Mouse (Mus musculus) MEL (cell line): ENCODE data around the gene Cap1. TPM values are rescaled to one million over a fixed set of nuclear protein-coding genes. Genes with fewer than 3 reads are reported as not detected.
"Not testable (repeated sequence)": the region's sequence is repeated elsewhere in the genome, so short reads cannot be mapped to it uniquely, and the experiment has no call there.

ENCODE experiments used
- DNase-seq: peaks from one replicate; pipeline ENCODE4 v3.0.0; 2011; ENCODE audit warnings: low read depth, low spot score
- H3K27ac ChIP-seq: 2 replicates; pipeline ENCODE4 v1.5.1; 2012; ENCODE audit warnings: low read depth, mild to moderate bottlenecking, control low read depth, low read length, moderate library complexity; ENCODE audit not compliant: control insufficient read depth
- H3K27me3 ChIP-seq, 2 experiments: fragments of 150-350 bp in 1 of 2; sonication (generic) in 1 of 2; 2 replicates each; pipeline ENCODE4 v1.6.1; 2012; ENCODE audit warnings: low read length in 2 of 2, mild to moderate bottlenecking in 2 of 2, improper control_type of control experiment in 1 of 2, moderate library complexity in 1 of 2; ENCODE audit not compliant: insufficient read depth in 2 of 2, control insufficient read depth in 1 of 2
- H3K36me3 ChIP-seq, 2 experiments: 2 replicates each; pipeline ENCODE4 v1.6.1; 2012 to 2014; ENCODE audit warnings: low read length in 2 of 2, improper control_type of control experiment in 1 of 2, inconsistent platforms in 1 of 2, mild to moderate bottlenecking in 1 of 2; ENCODE audit not compliant: insufficient read depth in 2 of 2, control insufficient read depth in 1 of 2
- H3K4me1 ChIP-seq, 2 experiments: fragments of 150-350 bp in 1 of 2; sonication (generic) in 1 of 2; 2 replicates each; pipeline ENCODE4 v1.6.1; 2012; ENCODE audit warnings: low read length in 2 of 2, improper control_type of control experiment in 1 of 2, mild to moderate bottlenecking in 1 of 2; ENCODE audit not compliant: insufficient read depth in 2 of 2, control insufficient read depth in 1 of 2
- H3K4me3 ChIP-seq, 2 experiments: fragments of 150-350 bp in 1 of 2; sonication (generic) in 1 of 2; 2 replicates each; pipeline ENCODE4 v1.5.1; 2012; ENCODE audit warnings: low read depth in 2 of 2, low read length in 2 of 2, mild to moderate bottlenecking in 2 of 2, moderate library complexity in 2 of 2, control low read depth in 1 of 2, improper control_type of control experiment in 1 of 2; ENCODE audit not compliant: control insufficient read depth in 1 of 2, insufficient read depth in 1 of 2
- H3K79me2 ChIP-seq: 2 replicates; pipeline ENCODE4 v1.6.1; 2012; ENCODE audit warnings: mild to moderate bottlenecking, low read length, moderate library complexity; ENCODE audit not compliant: control insufficient read depth, poor library complexity, insufficient read depth
- H3K9ac ChIP-seq: 2 replicates; pipeline ENCODE4 v1.6.1; 2012; ENCODE audit warnings: low read depth, mild to moderate bottlenecking, control low read depth, low read length, moderate library complexity; ENCODE audit not compliant: control insufficient read depth, poor library complexity, severe bottlenecking
- H3K9me3 ChIP-seq: fragments of 150-350 bp; sonication (generic); replicated peaks from 2 replicates; pipeline ENCODE4 v1.6.1; 2012; ENCODE audit warnings: mild to moderate bottlenecking, low read length, improper control_type of control experiment, moderate library complexity; ENCODE audit not compliant: insufficient read depth
- BHLHE40 ChIP-seq: IDR thresholded peaks from 2 replicates; pipeline ENCODE4 v1.6.1; 2012; ENCODE audit warnings: low read depth, mild to moderate bottlenecking, inconsistent platforms, low read length, improper control_type of control experiment, borderline replicate concordance
- CHD1 ChIP-seq: IDR thresholded peaks from 2 replicates; pipeline ENCODE4 v1.6.1; 2012; ENCODE audit warnings: low read depth, mild to moderate bottlenecking, inconsistent platforms, low read length, improper control_type of control experiment
- CHD2 ChIP-seq: IDR thresholded peaks from 2 replicates; pipeline ENCODE4 v1.6.1; 2011; ENCODE audit warnings: low read length, improper control_type of control experiment
- CTCF ChIP-seq, 3 experiments: IDR thresholded peaks in 2 of 3; conservative IDR thresholded peaks in 1 of 3; 2 replicates each; pipeline ENCODE4 v1.5.1; 2011 to 2012; ENCODE audit warnings: low read length in 3 of 3, low read depth in 2 of 3, mild to moderate bottlenecking in 2 of 3, improper control_type of control experiment in 1 of 3, inconsistent platforms in 1 of 3, mixed read lengths in 1 of 3, moderate library complexity in 1 of 3; ENCODE audit not compliant: control insufficient read depth in 1 of 3, insufficient read depth in 1 of 3, poor library complexity in 1 of 3, severe bottlenecking in 1 of 3
- E2F4 ChIP-seq: IDR thresholded peaks from 2 replicates; pipeline ENCODE4 v1.6.1; 2011; ENCODE audit warnings: low read depth, low read length, improper control_type of control experiment, borderline replicate concordance
- EP300 ChIP-seq, 2 experiments: IDR thresholded peaks; 2 replicates each; pipeline ENCODE4 v1.6.1; 2011; ENCODE audit warnings: improper control_type of control experiment in 2 of 2, low read length in 2 of 2, low read depth in 1 of 2, mild to moderate bottlenecking in 1 of 2
- ETS1 ChIP-seq: IDR thresholded peaks from 2 replicates; pipeline ENCODE4 v1.6.1; 2012; ENCODE audit warnings: low read depth, mild to moderate bottlenecking, inconsistent platforms, low read length, improper control_type of control experiment, moderate library complexity
- GATA1 ChIP-seq: IDR thresholded peaks from 2 replicates; pipeline ENCODE4 v1.6.1; 2011; ENCODE audit warnings: low read depth, low read length, improper control_type of control experiment
- HCFC1 ChIP-seq: IDR thresholded peaks from 2 replicates; pipeline ENCODE4 v1.6.1; 2012; ENCODE audit warnings: low read depth, mild to moderate bottlenecking, inconsistent platforms, low read length, improper control_type of control experiment, moderate library complexity
- JUND ChIP-seq: IDR thresholded peaks from 2 replicates; pipeline ENCODE4 v1.6.1; 2011; ENCODE audit warnings: low read depth, mild to moderate bottlenecking, improper control_type of control experiment, low read length
- KAT2A ChIP-seq: conservative IDR thresholded peaks from 2 replicates; pipeline ENCODE4 v1.6.1; 2012; ENCODE audit warnings: low read depth, low read length, improper control_type of control experiment, inconsistent platforms
- MAFK ChIP-seq: IDR thresholded peaks from 2 replicates; pipeline ENCODE4 v1.6.1; 2011; ENCODE audit warnings: low read depth, mild to moderate bottlenecking, low read length, improper control_type of control experiment, borderline replicate concordance
- MAZ ChIP-seq: IDR thresholded peaks from 2 replicates; pipeline ENCODE4 v1.6.1; 2012; ENCODE audit warnings: low read depth, mild to moderate bottlenecking, inconsistent platforms, low read length, improper control_type of control experiment
- MXI1 ChIP-seq: IDR thresholded peaks from 2 replicates; pipeline ENCODE4 v1.6.1; 2011; ENCODE audit warnings: mild to moderate bottlenecking, low read depth, low read length, improper control_type of control experiment
- MYB ChIP-seq: IDR thresholded peaks from 2 replicates; pipeline ENCODE4 v1.6.1; 2011; ENCODE audit warnings: mild to moderate bottlenecking, low read depth, low read length, improper control_type of control experiment
- MYC ChIP-seq: IDR thresholded peaks from 2 replicates; pipeline ENCODE4 v1.6.1; 2011; ENCODE audit warnings: low read depth, mild to moderate bottlenecking, low read length, improper control_type of control experiment, moderate library complexity
- POLR2A ChIP-seq, 2 experiments: IDR thresholded peaks; 2 replicates each; pipeline ENCODE4 v1.6.1; 2011 to 2012; ENCODE audit warnings: low read length in 2 of 2, mild to moderate bottlenecking in 2 of 2, control low read depth in 1 of 2, improper control_type of control experiment in 1 of 2, low read depth in 1 of 2, moderate library complexity in 1 of 2; ENCODE audit not compliant: control insufficient read depth in 1 of 2, insufficient read depth in 1 of 2, poor library complexity in 1 of 2
- RAD21 ChIP-seq: IDR thresholded peaks from 2 replicates; pipeline ENCODE4 v1.6.1; 2011; ENCODE audit warnings: mild to moderate bottlenecking, low read depth, low read length, improper control_type of control experiment
- RCOR1 ChIP-seq: IDR thresholded peaks from 2 replicates; pipeline ENCODE4 v1.6.1; 2012; ENCODE audit warnings: low read depth, mild to moderate bottlenecking, inconsistent platforms, low read length, improper control_type of control experiment
- SIN3A ChIP-seq: IDR thresholded peaks from 2 replicates; pipeline ENCODE4 v1.6.1; 2012; ENCODE audit warnings: low read length, improper control_type of control experiment, inconsistent platforms
- TAL1 ChIP-seq: IDR thresholded peaks from 2 replicates; pipeline ENCODE4 v1.6.1; 2012; ENCODE audit warnings: mild to moderate bottlenecking, inconsistent platforms, low read length, moderate library complexity, mixed read lengths
- TBP ChIP-seq: IDR thresholded peaks from 2 replicates; pipeline ENCODE4 v1.8.0; 2011; ENCODE audit warnings: low read depth, low read length, improper control_type of control experiment
- TCF12 ChIP-seq: IDR thresholded peaks from 2 replicates; pipeline ENCODE4 v1.6.1; 2014; ENCODE audit warnings: low read depth, mild to moderate bottlenecking, inconsistent platforms, low read length, improper control_type of control experiment, moderate library complexity
- USF1 ChIP-seq: IDR thresholded peaks from 2 replicates; pipeline ENCODE4 v1.6.1; 2014; ENCODE audit warnings: low read depth, mild to moderate bottlenecking, inconsistent platforms, low read length, improper control_type of control experiment, moderate library complexity
- USF2 ChIP-seq, 2 experiments: IDR thresholded peaks; 2 replicates each; pipeline ENCODE4 v1.6.1; 2011 to 2012; ENCODE audit warnings: improper control_type of control experiment in 2 of 2, low read length in 2 of 2, borderline replicate concordance in 1 of 2, inconsistent platforms in 1 of 2, low read depth in 1 of 2, mild to moderate bottlenecking in 1 of 2; ENCODE audit not compliant: insufficient read depth in 1 of 2
- ZNF384 ChIP-seq: IDR thresholded peaks from 2 replicates; pipeline ENCODE4 v1.6.1; 2012; ENCODE audit warnings: low read depth, mild to moderate bottlenecking, inconsistent platforms, low read length, improper control_type of control experiment
- polyA plus RNA-seq, 2 experiments: library from polyadenylated mRNA; stranded (reverse) in 1 of 2; unstranded in 1 of 2; fragments of >175 nt in 1 of 2; fragments of >200 nt in 1 of 2; gene quantifications; 2 replicates each; pipeline versions ENCODE4 v1.2.1 to v1.2.4; 2012; ENCODE audit warnings: low replicate concordance in 2 of 2, low read depth in 1 of 2; ENCODE audit not compliant: insufficient read length in 2 of 2, insufficient read depth in 1 of 2, missing spikeins in 1 of 2
- total RNA-seq: library from RNA; depleted of rRNA; stranded (reverse); fragments of 300-350 nt; gene quantifications from 2 replicates; pipeline ENCODE4 v1.2.3, GENCODE M21; 2012

Gene Cap1
- total and polyA plus RNA-seq, 3 experiments, result 68.3 to 134 TPM; not detected in 1

DNA sequence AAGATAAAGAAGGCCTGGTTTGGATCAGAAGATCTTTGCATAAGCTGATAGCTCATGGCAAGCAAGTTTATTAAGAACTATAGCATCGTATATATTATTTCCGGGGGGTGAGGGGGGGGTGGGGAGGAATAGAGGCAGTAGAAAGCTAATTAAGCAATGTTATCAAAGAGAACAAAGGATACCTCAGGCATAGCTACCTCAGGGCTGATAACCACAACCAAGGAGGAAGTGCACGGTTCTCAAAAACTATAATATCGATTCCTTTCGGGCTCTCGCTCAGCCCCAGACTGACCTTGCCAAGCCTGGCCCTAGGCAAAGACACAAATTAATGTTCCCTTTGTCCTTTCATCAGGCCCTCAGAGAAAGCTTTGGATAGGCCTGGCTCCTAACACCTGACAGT, 56.5 kb downstream of the Cap1 start:
- TF ChIP-seq CHD2 (no peak), GATA1 (peak; percentile 46), RAD21 (no peak), EP300 (IDR thresholded peaks at IDR 0.05; ENCODE audit: low read depth in 1 of 2, low read length in 2 of 2) (peak; percentile 26 to 59; a peak in 2 of 4 replicates), TCF12 (0 out of 2 replicates have a peak, but pooled peaks have one; percentile 31)
- peaks cover 18 to 24% of the 10 kb centered on the region in 2 experiments for H3K4me1 ChIP-seq
- H3K36me3 ChIP-seq, result peaks cover 0 to 24% of the 10 kb centered on the region in 2 experiments; a peak in 2 of 4 replicates
- no peaks in the 10 kb centered on the region for H3K79me2 ChIP-seq
- peak; percentile 20 for DNase-seq
- H3K4me3 ChIP-seq, result no peak overlapping the region
- no peaks in the 10 kb centered on the region for H3K27me3 ChIP-seq
- no peak overlapping the region for H3K27ac ChIP-seq
- no peak overlapping the region for H3K9ac ChIP-seq
- H3K9me3 ChIP-seq, result no peaks in the 10 kb centered on the region

DNA sequence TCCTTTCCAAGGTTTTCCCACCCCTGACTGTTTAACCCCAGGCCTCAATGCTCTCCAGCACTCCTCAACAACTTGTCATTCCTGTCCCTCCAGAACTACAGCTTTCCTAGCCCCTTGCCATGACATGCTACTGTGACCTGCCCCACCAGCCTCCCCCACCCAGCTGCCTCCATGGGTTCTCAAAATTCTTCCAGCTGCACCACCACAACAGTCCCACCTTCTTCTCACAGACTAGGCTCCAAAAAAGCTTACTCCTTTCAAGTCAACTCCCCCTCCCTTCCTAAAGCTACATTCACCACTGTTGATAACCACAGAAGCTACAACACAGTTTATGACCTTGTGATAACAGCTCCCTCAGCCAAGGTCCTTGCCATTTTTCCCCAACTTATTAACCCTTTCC, 58.2 kb downstream of the Cap1 start:
- peak; percentile 77 for DNase-seq
- no peaks in the 10 kb centered on the region for H3K79me2 ChIP-seq
- H3K36me3 ChIP-seq, result peaks cover 0 to 20% of the 10 kb centered on the region in 2 experiments; a peak in 2 of 4 replicates
- H3K27me3 ChIP-seq, result no peaks in the 10 kb centered on the region
- H3K9me3 ChIP-seq, result no peaks in the 10 kb centered on the region
- H3K4me1 ChIP-seq, result peaks cover 18 to 24% of the 10 kb centered on the region in 2 experiments
- H3K27ac ChIP-seq, result no peak overlapping the region
- H3K9ac ChIP-seq, result no peak overlapping the region
- H3K4me3 ChIP-seq, result no peak overlapping the region
- TF ChIP-seq USF1 (no peak), KAT2A (no peak), RAD21 (no peak), E2F4 (no peak), USF2 (IDR thresholded peaks at IDR 0.05; ENCODE audit: borderline replicate concordance in 1 of 2, insufficient read depth in 1 of 2, low read depth in 1 of 2, low read length in 2 of 2) (no peak), GATA1 (peak; percentile 78), BHLHE40 (no peak), ETS1 (peak; percentile 83), MAZ (peak; percentile 84), POLR2A (IDR thresholded peaks at IDR 0.05; ENCODE audit: control insufficient read depth in 1 of 2, insufficient read depth in 1 of 2, low read depth in 1 of 2, low read length in 2 of 2, poor library complexity in 1 of 2) (no peak), CTCF (IDR thresholded peaks at IDR 0.05 in 2 of 3, conservative IDR thresholded peaks at IDR 0.05 in 1 of 3; ENCODE audit: control insufficient read depth in 1 of 3, insufficient read depth in 1 of 3, low read depth in 2 of 3, low read length in 3 of 3, poor library complexity in 1 of 3, severe bottlenecking in 1 of 3) (no peak), SIN3A (peak; percentile 84), ZNF384 (no peak), EP300 (IDR thresholded peaks at IDR 0.05; ENCODE audit: low read depth in 1 of 2, low read length in 2 of 2) (peak; percentile 69 to 75), RCOR1 (no peak; the same call in 1 of the 2 replicates), MAFK (no peak), TCF12 (peak; percentile 33; the same call in 1 of the 2 replicates), MYC (no peak), MXI1 (0 out of 2 replicates have a peak, but pooled peaks have one; percentile 13), TAL1 (no peak), TBP (no peak), HCFC1 (peak; percentile 51; the same call in 1 of the 2 replicates), CHD1 (no peak), MYB (no peak), JUND (no peak)

DNA sequence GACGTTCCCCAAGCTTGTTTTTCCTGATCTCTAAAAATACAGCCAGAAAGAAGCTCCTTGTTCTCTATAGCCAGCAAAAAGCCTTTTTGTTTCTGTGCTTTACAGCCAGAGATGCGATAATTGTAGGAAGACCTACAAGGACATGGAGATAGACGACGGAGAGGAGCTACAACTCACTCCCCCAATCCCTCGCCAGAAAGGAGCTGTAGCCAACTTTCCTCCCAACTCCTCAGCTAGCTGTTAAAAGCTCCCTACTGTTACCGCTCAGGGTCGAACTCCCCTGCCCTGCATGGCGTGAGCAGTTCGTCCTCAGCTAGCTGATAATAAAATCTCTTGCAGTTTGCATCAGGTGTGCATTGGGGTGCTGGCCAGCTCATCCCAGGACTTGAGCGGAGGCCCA, 64.9 kb downstream of the Cap1 start:
- not testable (repeated sequence) for H3K36me3 ChIP-seq, DNase-seq, H3K9me3 ChIP-seq, H3K4me1 ChIP-seq, H3K27me3 ChIP-seq, H3K9ac ChIP-seq, H3K79me2 ChIP-seq, H3K4me3 ChIP-seq, H3K27ac ChIP-seq
